Mouse (Mus musculus) forebrain, embryonic 13.5 days (tissue): ENCODE measurements at regions not wholly inside any gene's neighbourhood (a gene's known extent, or its start where the extent isn't known, plus 50 kb on each side); places are given as distances from the start of the nearest gene placed in this dataset.

Experiments
- ATAC-seq: fragments of 200-750 bp; cut with Nextera tagmentation; 2 replicates; pipeline ENCODE4 v1.8.0; 2017
- H3K27ac ChIP-seq: fragments of 300-500 bp; sonication (generic); 2 replicates; pipeline ENCODE4 v1.5.1; 2015; ENCODE audit warnings: inconsistent platforms, mild to moderate bottlenecking, moderate library complexity
- H3K27me3 ChIP-seq: fragments of 300-500 bp; sonication (generic); 2 replicates; pipeline ENCODE4 v1.6.1; 2015; ENCODE audit warnings: mild to moderate bottlenecking, inconsistent platforms
- H3K36me3 ChIP-seq: fragments of 300-500 bp; sonication (generic); 2 replicates; pipeline ENCODE4 v1.6.1; 2015; ENCODE audit warnings: mild to moderate bottlenecking, inconsistent platforms; ENCODE audit not compliant: poor library complexity, severe bottlenecking
- H3K4me1 ChIP-seq: fragments of 300-500 bp; sonication (generic); 2 replicates; pipeline ENCODE4 v1.6.1; 2015; ENCODE audit warnings: inconsistent platforms
- H3K4me2 ChIP-seq: fragments of 300-500 bp; sonication (generic); 2 replicates; pipeline ENCODE4 v1.6.1; 2015; ENCODE audit warnings: inconsistent platforms, mild to moderate bottlenecking, moderate library complexity
- H3K4me3 ChIP-seq: fragments of 300-500 bp; sonication (generic); 2 replicates; pipeline ENCODE4 v1.5.1; 2015; ENCODE audit warnings: mild to moderate bottlenecking, inconsistent platforms
- H3K9ac ChIP-seq: fragments of 300-500 bp; sonication (generic); 2 replicates; pipeline ENCODE4 v1.6.1; 2015; ENCODE audit warnings: mild to moderate bottlenecking, inconsistent platforms
- H3K9me3 ChIP-seq: fragments of 300-500 bp; sonication (generic); replicated peaks from 2 replicates; pipeline ENCODE4 v1.6.1; 2016; ENCODE audit warnings: inconsistent platforms
- WGBS: fragments of 180-500 bp; shearing (Covaris S2); methylation state at CpG from one replicate; pipeline ENCODE4 v1.1.7; 2015; 5-methylcytosine and 5-hydroxymethylcytosine counted together

- Histone ChIP-seq H3K4me1 (peaks cover 28% of the 10 kb centered on the region), H3K4me3 (no peak overlapping the region), H3K27ac (peak overlapping the region; percentile 69), H3K36me3 (no peaks in the 10 kb centered on the region), H3K9ac (no peak overlapping the region), H3K27me3 (no peaks in the 10 kb centered on the region), H3K9me3 (no peaks in the 10 kb centered on the region), H3K4me2 (no peak overlapping the region)
- 37% methylated on average over 7 of the region's 7 CpGs for WGBS
- ATAC-seq = peak; percentile 70
These were observed 497.2 kb upstream of the Smim15 start for GRCm38 (mm10) chr13:107547073-107547472.

GRCm38 (mm10) chr13:107546181-107546900 lies 497.9 kb upstream of the Smim15 start:
- peak; percentile 34 for ATAC-seq
- Histone ChIP-seq H3K36me3 (no peaks in the 10 kb centered on the region), H3K27ac (peak overlapping the region; percentile 69), H3K27me3 (no peaks in the 10 kb centered on the region), H3K9ac (no peak overlapping the region), H3K4me2 (peak overlapping the region; percentile 29), H3K4me3 (no peak overlapping the region), H3K9me3 (no peaks in the 10 kb centered on the region), H3K4me1 (peaks cover 35% of the 10 kb centered on the region)
- WGBS = 23% methylated on average over 10 of the region's 10 CpGs

- WGBS = 10% methylated on average over 2 of the region's 2 CpGs
- Histone ChIP-seq H3K27ac (peak overlapping the region; percentile 97), H3K9me3 (no peaks in the 10 kb centered on the region), H3K4me2 (peak overlapping the region; percentile 36), H3K4me1 (peaks cover 49% of the 10 kb centered on the region), H3K4me3 (no peak overlapping the region), H3K27me3 (no peaks in the 10 kb centered on the region), H3K9ac (peak overlapping the region; percentile 56; the same call in 1 of the 2 replicates), H3K36me3 (no peaks in the 10 kb centered on the region)
- ATAC-seq = peak; percentile 79
These were observed 502.7 kb upstream of the Smim15 start for GRCm38 (mm10) chr13:107541635-107541955.

- Histone ChIP-seq H3K4me2 (peak overlapping the region; percentile 36), H3K9me3 (no peaks in the 10 kb centered on the region), H3K27me3 (no peaks in the 10 kb centered on the region), H3K9ac (peak overlapping the region; percentile 56), H3K36me3 (no peaks in the 10 kb centered on the region), H3K4me1 (peaks cover 43% of the 10 kb centered on the region), H3K27ac (peak overlapping the region; percentile 97), H3K4me3 (no peak overlapping the region)
- WGBS = 13% methylated on average over 16 of the region's 16 CpGs
- ATAC-seq = peak; percentile 90
These were observed 503.2 kb upstream of the Smim15 start for GRCm38 (mm10) chr13:107540784-107541634.

- 21% methylated on average over 7 of the region's 7 CpGs for WGBS
- Histone ChIP-seq H3K27me3 (no peaks in the 10 kb centered on the region), H3K4me3 (no peak overlapping the region), H3K4me1 (peaks cover 36% of the 10 kb centered on the region), H3K9me3 (no peaks in the 10 kb centered on the region), H3K9ac (peak overlapping the region; percentile 56; the same call in 1 of the 2 replicates), H3K4me2 (peak overlapping the region; percentile 36), H3K27ac (peak overlapping the region; percentile 97), H3K36me3 (no peaks in the 10 kb centered on the region)
- peak; percentile 76 for ATAC-seq
These were observed 503.9 kb upstream of the Smim15 start for GRCm38 (mm10) chr13:107540305-107540704.

DNA sequence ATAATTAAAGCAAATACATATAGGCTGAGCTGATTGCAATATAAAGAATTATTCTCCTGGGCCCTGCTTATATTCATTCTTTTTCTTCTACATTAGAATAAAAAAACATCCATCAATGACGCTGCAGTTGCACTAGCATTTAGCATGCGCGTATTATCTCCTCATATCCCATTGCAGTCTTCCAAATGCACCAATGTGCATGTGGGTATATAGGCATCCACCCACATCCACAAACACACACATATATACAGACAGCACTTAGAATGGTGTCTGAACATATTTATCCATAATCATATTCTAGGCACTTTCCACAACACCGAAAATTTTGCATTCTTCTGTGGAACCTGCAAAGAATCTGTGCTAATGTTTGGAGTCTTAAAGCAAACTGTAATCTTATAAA lies 504.4 kb upstream of the Smim15 start:
- 0 out of 2 replicates have a peak, but pooled peaks have one; percentile 14 for ATAC-seq
- H3K4me2 ChIP-seq = no peak overlapping the region

DNA sequence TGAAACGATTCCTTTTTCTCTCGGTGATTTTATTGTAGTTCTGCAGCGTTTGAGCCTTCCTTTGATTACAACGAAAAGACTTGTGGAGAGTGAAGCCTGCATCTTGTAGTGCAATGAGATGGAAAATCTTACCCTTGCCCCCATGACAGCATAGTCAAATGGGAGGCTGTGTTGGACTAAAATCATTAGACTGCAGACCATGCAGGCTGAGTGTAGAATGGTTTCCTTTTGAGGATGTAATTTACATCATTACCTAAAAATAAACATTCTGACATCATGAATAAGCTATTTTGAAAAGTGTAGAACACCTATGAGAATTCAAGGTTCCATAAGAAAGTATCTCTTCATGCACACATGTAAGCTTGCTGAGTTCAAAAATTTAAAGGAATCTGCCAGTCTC lies 504.9 kb upstream of the Smim15 start:
- Histone ChIP-seq H3K36me3 (no peaks in the 10 kb centered on the region), H3K9me3 (no peaks in the 10 kb centered on the region), H3K9ac (no peak overlapping the region), H3K27ac (peak overlapping the region; percentile 25), H3K4me3 (no peak overlapping the region), H3K4me1 (peaks cover 36% of the 10 kb centered on the region), H3K4me2 (no peak overlapping the region), H3K27me3 (no peaks in the 10 kb centered on the region)
- WGBS = 39% methylated on average over 4 of the region's 4 CpGs
- ATAC-seq = no peak

More for the DNA sequence above, 504.4 kb upstream of the Smim15 start:
- peak overlapping the region; percentile 97 for H3K27ac ChIP-seq
- no peaks in the 10 kb centered on the region for H3K36me3 ChIP-seq
- H3K27me3 ChIP-seq = no peaks in the 10 kb centered on the region
- no peak overlapping the region for H3K9ac ChIP-seq
- 77% methylated on average over 4 of the region's 4 CpGs for WGBS
- H3K4me1 ChIP-seq = peaks cover 36% of the 10 kb centered on the region
- no peak overlapping the region for H3K4me3 ChIP-seq
- no peaks in the 10 kb centered on the region for H3K9me3 ChIP-seq

DNA sequence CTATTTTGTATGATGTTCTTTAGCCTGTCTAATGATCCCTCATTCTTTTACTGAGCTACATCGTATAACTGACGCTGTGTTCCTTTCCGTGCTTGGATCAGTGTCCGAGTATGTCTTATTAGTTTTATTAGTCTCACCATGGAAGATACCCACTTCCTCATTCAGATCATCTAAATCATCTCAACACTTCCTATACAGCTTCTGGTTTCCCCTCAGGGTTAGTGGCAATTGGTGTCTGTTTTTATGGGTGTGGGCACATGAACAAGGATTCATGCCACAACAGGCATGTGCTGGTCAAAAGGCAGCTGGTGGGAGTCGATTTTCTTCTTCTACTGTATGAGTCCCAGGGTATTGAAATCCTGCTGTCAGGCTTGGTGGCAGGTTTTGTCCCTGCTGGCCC lies 509.0 kb upstream of the Smim15 start:
- WGBS = 91% methylated on average over 5 of the region's 5 CpGs
- no peak overlapping the region for H3K4me2 ChIP-seq
- H3K9me3 ChIP-seq = no peaks in the 10 kb centered on the region
- no peak for ATAC-seq
- no peaks in the 10 kb centered on the region for H3K36me3 ChIP-seq
- no peak overlapping the region for H3K27ac ChIP-seq
- H3K27me3 ChIP-seq = no peaks in the 10 kb centered on the region
- no peak overlapping the region for H3K9ac ChIP-seq
- no peak overlapping the region for H3K4me3 ChIP-seq
- peaks cover 25% of the 10 kb centered on the region for H3K4me1 ChIP-seq

GRCm38 (mm10) chr13:107533323-107533722 lies 510.9 kb upstream of the Smim15 start:
- Histone ChIP-seq H3K27me3 (no peaks in the 10 kb centered on the region), H3K9me3 (no peaks in the 10 kb centered on the region), H3K27ac (no peak overlapping the region), H3K9ac (no peak overlapping the region), H3K36me3 (no peaks in the 10 kb centered on the region), H3K4me1 (peaks cover 13% of the 10 kb centered on the region), H3K4me3 (no peak overlapping the region), H3K4me2 (no peak overlapping the region)
- 95% methylated on average over 3 of the region's 3 CpGs for WGBS
- no peak for ATAC-seq

GRCm38 (mm10) chr13:107531528-107531927 lies 509.6 kb upstream of the Kif2a start:
- no peaks in the 10 kb centered on the region for H3K36me3 ChIP-seq
- no peaks in the 10 kb centered on the region for H3K9me3 ChIP-seq
- peaks cover 13% of the 10 kb centered on the region for H3K4me1 ChIP-seq
- ATAC-seq = no peak
- 42% methylated on average over 10 of the region's 10 CpGs for WGBS
- no peaks in the 10 kb centered on the region for H3K27me3 ChIP-seq
- no peak overlapping the region for H3K27ac ChIP-seq
- H3K4me2 ChIP-seq = no peak overlapping the region
- H3K4me3 ChIP-seq = no peak overlapping the region
- no peak overlapping the region for H3K9ac ChIP-seq

GRCm38 (mm10) chr13:107531026-107531425 lies 509.1 kb upstream of the Kif2a start:
- Histone ChIP-seq H3K36me3 (no peaks in the 10 kb centered on the region), H3K4me2 (no peak overlapping the region), H3K4me3 (no peak overlapping the region), H3K27ac (peak overlapping the region; percentile 40), H3K27me3 (no peaks in the 10 kb centered on the region), H3K9me3 (no peaks in the 10 kb centered on the region), H3K4me1 (peaks cover 13% of the 10 kb centered on the region), H3K9ac (no peak overlapping the region)
- no peak for ATAC-seq
- WGBS = 37% methylated on average over 8 of the region's 8 CpGs

DNA sequence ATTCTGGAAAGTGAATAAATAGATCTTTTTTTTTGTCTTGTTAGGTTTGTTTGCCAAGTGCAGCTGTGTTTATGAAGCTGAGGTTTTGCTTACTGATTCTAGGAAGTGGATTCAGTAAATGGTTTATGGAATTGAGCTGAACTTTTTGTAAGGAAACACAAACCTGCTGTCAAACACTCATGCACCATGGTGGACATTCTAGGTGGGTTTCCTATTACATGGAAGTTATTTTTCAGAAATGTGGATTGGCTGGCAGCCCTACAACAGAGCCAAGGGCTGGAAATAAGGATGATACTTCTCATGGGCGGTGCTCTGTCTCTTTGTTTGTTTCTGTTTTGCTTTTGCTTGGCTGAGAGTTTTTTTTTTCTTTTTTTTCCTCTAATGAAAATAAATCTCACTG lies 508.5 kb upstream of the Kif2a start:
- 94% methylated on average over 1 of the region's 1 CpGs for WGBS
- no peaks in the 10 kb centered on the region for H3K36me3 ChIP-seq
- H3K27ac ChIP-seq = peak overlapping the region; percentile 40; the same call in 1 of the 2 replicates
- H3K27me3 ChIP-seq = no peaks in the 10 kb centered on the region
- H3K4me3 ChIP-seq = no peak overlapping the region
- no peak overlapping the region for H3K4me2 ChIP-seq
- ATAC-seq = no peak
- no peak overlapping the region for H3K9ac ChIP-seq
- peaks cover 13% of the 10 kb centered on the region for H3K4me1 ChIP-seq
- H3K9me3 ChIP-seq = no peaks in the 10 kb centered on the region
